Mouse (Mus musculus) gastrocnemius, adult 18-20 months (tissue): ENCODE results near the gene Dthd1. TPM values are rescaled to one million over a fixed set of nuclear protein-coding genes. Genes with fewer than 3 reads are reported as not detected.

Source experiments
- DNase-seq: peaks from one replicate; pipeline ENCODE4 v3.0.0; 2021; ENCODE audit warnings: low spot score
- long read RNA-seq, 2 experiments: library from polyadenylated mRNA; stranded (forward); transcript quantifications; one replicate each; pipeline ENCODE4 v2.0.0; 2021
- total RNA-seq, 2 experiments: library from RNA; stranded (reverse); gene quantifications; 2 replicates each; pipeline ENCODE4 v1.2.3; 2021

Gene Dthd1
- not detected for total RNA-seq
- long read RNA-seq, experiment 1: 0 reads
- long read RNA-seq, experiment 2: 0 reads

DNA sequence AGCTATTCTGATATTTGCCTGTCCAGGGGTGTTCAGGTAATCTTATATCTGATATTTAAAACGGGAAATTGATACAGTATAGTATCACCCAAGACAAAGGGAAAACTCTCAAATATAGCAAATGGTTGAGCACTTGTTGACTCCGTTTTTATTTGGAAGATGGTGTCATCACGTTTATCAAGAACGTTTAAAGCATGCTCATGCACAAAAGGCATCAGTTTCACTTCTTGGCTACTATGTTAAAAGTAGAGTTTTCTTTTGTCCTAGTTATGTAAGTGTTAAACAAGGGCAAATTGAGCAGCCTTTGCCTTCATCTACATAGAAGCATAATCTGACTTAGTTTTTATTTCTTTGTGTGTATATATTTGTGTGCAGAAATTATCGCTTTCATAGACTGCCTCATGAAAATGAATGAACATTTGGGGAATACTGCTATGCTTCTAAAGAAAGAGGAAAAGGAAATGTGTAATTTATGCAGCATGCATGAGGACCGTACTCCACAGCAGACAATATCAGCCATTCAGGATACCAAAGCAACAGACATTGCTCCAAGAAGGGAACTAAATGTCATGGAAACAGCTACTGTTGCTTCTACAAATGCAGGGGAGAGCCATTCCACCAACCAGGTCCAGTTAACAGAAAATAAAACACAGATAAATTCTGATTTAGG is at the start of gene Dthd1:
Dthd1 (plus strand) TSS at position 422 of the 670 bp plus-strand sequence.
- DNase-seq: no peak

DNA sequence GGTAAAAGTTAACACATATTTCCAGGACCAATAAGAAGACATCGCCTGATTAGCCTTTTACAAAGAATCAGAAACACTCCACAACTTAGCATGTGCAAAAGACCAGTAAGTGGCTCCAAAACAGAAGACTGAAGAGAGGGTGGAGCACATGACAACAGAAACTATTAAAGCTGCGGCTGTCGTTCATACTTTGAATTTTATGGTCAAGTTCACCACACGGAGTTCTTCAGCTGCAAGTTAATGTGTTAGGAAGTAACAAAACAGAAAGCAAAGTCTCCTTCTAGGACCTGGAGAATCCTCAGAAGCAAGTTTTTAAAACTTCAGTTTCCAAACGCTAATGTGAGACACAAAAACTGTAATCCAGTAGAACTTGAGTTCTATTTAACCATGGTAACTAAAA is 49.5 kb upstream of the Dthd1 start:
- DNase-seq: no peak

DNA sequence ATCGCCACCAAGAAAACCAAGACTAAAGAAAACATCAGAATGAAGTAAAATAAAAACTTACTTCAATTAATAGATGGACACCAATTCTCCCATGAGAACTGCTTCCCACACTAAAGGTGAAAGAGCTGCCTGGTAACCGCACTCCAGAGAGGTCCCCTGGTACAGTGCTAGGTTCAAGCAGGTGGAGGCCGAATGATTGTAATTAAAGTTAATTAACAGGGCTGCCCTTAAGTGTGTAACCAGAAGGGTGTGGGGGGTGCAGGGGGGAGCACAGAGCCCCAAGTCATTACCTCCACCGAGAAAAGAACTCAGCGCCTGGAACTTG is 48.2 kb upstream of the Dthd1 start:
- no peak for DNase-seq

DNA sequence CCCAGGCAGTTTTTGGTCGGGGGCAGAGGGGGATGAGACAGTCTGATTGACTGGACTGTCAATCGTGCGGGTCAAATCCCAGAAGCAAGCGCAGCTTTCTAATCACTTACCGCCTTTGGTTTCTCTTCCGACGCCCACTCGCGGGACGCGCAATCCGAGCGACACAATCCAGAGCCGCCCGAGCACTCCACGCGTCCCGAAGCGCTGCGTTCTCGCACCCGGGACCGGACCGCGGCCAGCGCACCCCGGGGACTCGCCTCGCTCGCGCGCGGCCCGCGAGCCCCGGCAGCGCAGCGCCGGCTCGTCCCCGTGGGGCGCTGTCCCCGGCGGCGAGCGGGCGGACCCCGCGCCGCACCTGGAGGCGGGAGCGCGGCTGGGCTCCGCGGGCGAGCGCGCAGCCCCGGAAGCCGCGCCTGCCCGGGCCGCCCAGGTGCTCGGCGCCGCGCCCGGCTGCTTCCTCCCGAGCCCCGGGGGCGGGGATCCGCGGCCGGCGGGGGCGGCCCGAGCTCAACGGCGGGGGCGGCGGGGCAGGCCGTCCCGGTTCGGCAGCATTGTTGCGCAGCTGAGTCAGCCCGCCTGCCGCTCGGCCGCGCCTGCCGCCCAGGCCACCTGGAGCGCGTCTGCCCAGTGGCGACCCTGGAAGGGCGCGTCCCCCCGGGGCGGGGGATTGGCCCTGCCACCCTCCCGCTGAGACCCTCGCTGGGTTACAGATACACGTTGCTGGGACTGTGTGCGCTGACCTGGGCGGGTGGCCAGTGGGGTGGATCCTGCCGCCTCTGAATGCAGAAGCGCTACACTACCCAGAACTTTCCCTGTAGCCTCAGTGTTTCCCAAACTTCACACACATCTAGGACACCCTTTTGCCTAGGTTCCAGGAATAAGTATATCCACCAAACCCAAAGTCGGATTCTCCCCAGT is 47.6 kb upstream of the Dthd1 start, which contains the start of gene Arap2:
Arap2 (minus strand) TSS at position 376 of the 918 bp plus-strand sequence.
- peak; percentile 6 for DNase-seq

DNA sequence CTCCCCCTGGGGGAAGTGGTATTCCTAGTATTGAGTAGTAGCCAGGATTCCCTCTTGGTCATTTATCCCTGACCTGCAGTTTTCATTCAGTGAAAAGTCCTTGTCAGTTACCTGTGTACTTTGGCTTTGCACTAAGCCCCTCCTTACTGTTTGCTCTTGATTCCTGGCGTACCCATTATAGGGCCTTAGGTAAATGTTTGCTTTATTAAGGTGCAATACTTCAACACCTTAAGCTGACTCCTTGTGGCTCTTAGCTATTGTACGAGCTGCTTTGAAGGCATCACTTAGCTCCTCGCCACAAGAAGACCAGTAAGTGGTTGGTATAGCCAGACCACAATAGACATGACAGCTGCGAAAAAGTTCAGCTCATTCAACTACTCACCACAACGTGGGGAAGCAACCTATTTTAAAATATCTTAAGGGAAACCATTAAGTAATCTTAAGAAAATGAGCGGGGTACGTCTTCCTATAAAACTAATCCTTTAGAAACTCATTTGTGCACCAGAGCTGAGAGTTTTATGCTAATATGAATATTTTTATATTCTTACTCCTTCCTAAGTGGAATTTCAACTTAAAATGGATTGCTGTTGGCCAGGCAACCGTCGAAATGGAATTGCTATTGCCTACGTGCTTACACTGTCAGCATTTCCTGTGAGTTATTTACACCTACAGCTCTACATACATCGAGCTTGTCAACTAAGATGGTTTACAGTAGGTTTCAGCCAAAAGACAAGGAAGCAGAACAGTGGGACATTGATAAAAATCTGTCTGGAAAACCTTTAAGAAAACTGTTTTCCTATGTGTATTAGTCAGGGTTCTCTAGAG is 41.6 kb upstream of the Dthd1 start:
- no peak for DNase-seq

DNA sequence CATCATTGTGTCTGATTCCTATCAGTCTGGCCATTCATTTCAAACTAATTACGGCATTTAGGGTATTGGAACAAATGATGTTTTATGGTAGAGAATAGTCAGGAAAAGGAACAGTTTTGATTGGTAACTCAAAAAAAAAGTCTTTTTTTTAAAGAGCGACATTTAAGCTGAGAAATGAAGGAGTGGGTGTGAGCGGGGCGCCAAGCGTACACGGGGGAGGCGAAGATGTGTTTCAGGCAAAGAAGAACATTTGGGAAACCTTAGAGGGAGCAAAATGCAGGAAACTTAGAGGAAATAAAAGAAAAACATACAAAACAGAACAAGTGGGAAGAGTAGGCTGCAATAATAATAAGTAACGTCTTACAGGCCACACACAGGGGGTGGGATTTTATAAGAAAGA is 35.8 kb upstream of the Dthd1 start:
- DNase-seq: no peak

DNA sequence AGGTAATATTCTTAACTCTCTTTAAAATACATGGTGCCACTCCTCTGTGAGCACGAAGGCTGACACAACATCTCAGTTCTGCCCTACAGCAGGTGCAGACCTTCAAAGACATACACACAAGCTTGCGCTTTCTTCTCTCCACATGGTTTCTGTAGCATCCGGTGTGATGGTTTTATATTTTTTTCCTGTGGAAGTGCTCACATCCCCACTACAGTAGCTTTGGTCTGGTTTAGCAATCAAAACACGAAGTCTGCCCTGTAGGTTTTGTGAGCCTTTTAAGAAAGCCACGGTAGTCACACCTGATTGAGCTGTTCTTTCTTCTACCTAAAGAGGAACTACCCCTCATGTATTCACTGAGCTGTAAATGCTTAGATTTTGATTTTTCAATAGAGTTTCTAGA is 34.9 kb upstream of the Dthd1 start:
- DNase-seq: no peak

DNA sequence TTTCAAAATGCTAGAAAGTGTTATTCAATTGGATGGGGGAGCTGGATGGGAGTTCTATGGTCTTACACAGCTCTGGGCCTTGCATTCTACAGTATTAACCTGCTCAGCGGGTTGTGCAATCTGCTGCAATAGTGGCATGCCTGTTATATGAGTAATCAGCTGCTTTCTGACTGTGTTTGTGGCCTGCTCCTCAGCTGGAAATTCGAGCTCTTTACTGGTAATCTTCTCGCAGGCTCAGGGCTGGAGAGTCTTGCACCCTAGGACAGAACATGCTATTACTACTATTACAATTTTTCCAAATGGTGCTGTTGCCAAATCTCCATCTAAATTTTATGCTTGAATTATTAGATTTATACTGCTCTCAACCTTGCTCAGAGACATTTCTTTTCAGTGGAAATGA is 26.8 kb upstream of the Dthd1 start:
- DNase-seq: no peak

DNA sequence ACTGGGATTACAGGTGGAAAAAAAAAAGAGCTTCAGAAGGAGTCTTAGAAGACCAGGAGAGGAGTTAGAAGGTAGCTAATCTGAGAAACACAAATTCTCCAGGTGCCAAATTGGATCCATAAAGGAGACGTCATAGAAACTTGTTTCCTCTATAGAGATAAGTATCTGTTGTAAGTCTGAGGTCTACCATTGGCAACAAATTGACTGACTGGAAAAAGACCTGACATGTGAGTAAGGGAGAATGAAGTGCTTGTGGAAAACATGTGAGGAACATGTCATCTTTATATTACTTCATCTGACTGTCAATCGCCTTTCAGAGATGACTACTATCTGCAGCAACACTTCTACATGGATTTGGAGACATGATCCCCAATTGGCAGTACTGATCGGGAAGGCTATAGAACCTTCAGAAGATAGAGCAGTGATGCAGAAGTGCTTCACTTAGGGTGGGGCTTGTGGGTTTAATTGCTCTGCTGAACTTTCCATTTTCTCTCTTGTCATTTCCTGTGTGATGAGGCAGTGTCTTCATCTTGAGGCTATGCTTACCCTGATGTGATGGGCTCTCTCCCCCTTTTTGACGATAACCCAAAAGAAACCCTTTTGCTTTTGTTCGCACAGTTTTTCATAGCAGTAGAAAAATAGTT is 22.6 kb upstream of the Dthd1 start:
- no peak for DNase-seq

DNA sequence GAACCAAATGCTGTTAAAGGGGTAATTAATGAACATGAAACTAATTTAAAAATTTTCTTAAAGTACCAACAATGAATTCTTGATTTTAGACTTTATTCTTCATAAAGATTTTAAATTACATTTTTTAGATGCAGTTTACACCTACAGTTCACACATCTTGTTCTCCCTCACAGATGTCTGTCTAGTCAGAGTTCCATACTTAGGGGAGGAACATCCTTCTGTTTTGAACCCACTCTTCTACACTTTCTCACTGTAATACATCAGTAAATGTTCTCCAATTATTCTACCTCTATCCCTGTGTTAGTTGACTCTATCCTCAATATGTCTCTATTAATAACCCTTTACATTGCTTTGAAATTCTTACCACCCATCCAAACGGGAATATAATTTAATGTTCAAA is 20.8 kb upstream of the Dthd1 start:
- no peak for DNase-seq

DNA sequence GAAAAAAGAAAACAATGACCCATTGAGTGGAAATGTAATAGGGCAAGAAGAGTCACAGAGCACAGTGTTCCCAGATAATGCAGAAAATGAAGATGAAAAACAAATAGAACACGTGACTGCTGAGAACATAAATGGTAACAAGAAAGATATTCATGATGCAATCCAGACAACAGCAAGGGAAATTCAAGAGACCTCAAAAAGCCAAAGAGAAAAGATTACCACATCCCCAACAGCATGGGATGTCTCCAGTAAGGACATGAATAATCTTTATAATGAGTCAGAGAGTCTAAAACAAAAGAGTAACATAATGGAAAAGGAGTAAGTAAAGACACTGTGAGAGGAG is 420 bp downstream of the Dthd1 start:
- no peak for DNase-seq

DNA sequence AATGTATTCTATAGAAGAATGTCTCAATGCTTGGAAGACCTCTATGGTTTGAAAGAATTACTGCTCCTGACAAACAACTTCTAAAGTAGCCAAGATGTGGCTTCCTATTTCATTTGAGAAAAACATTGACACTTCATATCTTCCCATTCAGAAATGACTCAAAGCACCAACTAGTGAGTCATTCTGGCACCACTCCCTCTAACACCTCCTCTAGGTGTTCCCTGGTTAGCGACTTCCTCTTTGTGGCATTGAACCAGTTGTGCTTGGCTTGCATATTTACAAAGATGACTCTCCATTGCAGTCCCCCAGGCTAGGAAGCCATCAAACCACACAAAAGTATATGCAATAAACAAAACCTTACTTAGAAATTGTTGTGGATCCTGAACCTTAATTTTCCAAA is 2.1 kb downstream of the Dthd1 start:
- DNase-seq: no peak

DNA sequence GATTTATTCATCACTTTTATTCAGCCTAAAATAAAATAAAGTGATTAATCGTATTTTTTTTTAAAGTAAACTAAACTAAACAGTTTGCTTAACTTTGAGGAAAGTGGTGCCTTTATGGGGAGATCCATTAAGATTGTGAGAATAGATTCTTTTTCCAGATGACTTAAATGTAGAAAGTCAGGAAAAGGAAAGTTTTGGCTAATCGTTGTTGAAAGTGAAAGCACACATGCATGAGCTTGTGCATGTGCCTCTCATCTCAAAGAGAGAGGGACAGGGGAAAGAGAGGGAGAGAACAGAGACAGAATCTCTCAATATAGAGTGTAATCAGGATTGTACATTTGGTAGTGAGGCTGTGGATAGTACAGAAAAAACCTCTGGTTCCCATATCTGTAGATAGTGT is 5.9 kb downstream of the Dthd1 start:
- no peak for DNase-seq

DNA sequence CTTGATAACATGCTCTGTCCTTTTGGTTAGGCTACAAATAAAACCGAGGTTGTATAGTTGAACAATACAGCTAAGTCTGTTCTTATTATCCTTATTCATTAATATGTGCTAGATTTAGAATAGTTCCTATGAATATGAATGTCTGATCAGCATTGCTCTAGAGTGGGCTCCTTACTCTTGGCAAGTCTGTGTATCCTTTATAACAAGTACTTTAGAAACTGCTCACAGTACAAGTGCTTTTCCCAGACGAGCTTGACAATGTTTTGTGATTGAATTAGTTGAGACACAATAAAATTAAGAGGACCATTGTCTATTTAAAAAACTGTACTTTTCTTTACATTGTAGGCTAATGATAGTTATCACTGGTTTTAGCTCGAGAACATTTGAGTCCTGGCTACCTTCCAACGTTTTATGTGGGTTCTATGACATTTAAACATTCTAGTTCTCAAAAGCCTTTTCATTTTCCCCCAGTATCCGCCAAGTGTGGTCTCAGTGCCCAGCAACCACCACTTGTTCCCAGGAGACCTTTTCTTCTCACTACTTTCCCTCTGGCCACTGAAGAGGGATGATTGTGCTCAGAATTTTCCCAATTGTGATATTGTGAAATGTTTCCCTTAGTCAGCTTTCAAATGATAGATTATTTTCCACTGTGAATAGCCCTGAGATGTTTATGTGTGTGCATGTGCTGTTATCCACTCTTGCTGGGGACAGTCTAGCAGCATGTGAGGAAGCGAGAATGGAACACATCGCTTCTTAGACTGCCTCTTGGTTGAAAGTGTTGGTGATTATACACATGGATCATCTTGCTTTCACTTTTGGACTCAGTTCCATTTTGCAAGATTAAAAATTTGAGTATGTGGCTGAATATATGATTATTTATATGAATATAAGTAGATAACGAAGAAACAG is 7.0 kb downstream of the Dthd1 start:
- DNase-seq: no peak

DNA sequence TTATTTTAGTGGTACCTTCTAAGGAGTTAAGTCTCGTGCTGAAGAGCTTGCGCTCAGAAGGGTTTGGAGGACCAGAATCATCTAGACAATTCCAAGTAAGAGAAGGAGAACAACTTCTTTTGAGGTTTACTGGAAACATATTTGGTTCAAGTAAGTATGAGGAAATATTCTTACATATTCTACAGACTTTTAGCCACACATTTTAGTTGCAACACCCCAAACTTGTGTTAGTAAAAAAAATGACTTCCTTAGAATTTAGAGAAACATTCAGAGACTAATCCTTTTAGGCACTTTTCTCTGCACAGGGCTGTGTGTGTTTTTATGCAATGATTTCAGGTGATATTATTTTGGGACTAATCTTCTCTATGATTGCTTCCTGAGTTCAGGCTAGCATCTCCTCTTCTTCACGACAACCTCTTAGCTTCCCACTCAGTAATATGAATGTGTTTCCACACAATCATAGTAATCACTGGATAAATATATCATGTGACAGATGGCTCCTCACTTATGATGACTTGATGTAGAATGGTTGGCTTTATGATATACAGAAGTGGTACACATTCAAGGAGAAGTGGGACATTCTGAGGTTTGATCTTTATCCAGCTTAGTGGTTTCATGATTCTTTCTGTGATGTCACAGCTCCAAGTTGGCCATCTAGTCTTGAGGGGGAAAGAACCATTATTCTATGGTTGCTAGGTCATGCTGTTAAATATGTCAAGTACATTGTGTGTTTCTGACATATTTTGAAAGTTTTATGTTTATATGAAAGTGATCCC is 29.5 kb downstream of the Dthd1 start:
- no peak for DNase-seq

DNA sequence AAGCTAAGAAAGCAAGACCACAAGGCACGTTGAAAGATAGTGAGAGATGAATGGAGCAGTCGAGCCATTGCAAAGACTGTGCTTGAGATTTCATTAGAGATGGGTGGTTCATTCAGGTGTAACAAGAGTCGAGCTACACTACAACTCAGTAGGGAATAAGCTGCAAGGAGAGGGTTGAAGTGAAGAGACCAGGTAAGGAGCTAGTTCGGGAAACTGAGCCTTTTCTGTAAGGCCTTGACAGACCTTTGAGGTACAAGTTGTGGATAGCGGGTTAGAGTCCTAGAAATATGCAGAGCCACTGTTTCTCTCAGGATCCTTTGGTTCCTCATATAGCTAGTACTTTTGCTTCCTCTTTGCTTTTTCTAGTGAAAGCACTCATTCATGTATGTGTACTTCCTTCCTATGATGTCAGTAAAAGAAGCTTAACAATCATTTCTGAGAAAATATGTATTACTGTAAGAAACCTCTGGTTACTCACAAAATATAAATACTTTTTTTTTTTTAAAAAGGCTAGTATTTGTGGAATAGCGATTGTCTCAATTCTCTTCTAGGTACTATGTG is 33.0 kb downstream of the Dthd1 start:
- no peak for DNase-seq

DNA sequence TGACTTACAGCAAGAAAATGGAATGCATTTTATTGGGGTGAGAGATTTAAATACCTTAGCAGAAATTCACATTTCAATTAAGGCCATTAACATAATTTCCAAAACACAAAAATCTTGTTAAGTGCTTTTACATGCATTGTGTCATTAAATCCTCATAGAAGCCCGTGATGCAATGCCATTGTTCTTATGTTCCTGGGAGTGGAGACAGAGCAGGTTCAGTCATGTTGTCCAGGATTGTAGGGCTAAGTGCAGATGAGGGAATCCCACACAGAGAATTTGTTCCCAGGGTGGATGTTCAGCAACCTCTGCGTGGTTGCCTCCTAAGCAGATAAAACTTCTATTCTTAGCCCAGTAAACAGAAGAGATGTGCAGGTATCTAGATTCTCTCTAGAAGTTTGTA is 37.7 kb downstream of the Dthd1 start:
- DNase-seq: no peak

DNA sequence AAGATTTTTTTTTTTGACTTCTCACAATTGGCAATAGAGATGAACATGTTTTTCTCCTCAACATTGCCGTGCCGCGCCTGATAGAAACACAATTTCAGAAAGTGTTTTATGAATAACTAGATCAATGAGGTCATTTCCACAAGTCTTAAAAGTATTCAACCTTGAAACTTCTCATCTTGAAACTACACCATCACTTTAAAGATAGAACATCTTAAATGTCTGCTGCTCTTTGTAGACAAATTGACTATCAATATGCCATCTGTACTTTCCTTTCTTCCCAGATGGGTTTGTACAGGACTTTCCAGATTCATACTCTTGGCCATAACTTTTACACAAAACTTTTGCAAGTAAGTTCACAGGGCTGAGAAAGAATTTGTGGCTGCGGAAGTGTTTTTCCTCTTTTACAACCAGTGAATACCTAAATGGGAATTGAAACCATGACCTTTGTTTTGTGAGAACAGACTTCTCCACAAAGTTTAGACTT is 40.8 kb downstream of the Dthd1 start:
- no peak for DNase-seq

DNA sequence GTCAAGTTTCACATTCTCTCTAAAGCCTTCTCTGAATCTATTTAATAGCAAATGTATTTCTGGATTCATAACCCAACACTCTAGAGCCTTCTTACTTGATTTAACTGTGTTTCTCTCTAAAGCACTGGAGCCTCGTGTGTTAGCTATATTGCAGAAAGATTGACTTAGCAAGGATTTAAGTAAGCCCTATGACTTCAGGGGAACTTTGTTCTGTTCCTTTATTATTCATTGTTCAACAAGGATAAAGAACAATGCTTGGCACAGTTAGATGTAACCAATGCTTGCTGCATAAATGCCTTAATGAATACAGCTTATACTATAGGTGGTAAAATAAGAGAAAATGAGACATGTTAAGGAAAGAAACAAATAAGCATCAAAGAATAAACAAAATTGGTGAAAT is 43.9 kb downstream of the Dthd1 start:
- DNase-seq: no peak
